Mouse (Mus musculus) intestine, embryonic 15.5 days (tissue): ENCODE measurements around the gene Nr1i3. TPM values are rescaled to one million over a fixed set of nuclear protein-coding genes. Genes with fewer than 3 reads are reported as not detected.

Experiments used
- ATAC-seq: fragments of 200-750 bp; cut with Nextera tagmentation; 2 replicates; pipeline ENCODE4 v1.8.0; 2017; ENCODE audit warnings: moderate TSS enrichment, moderate library complexity
- H3K27ac ChIP-seq: fragments of 300-500 bp; sonication (generic); 2 replicates; pipeline ENCODE4 v1.5.1; 2015; ENCODE audit warnings: mild to moderate bottlenecking, inconsistent platforms
- H3K27me3 ChIP-seq: fragments of 300-500 bp; sonication (generic); replicated peaks from 2 replicates; pipeline ENCODE4 v1.6.1; 2015; ENCODE audit warnings: inconsistent platforms
- H3K36me3 ChIP-seq: fragments of 300-500 bp; sonication (generic); 2 replicates; pipeline ENCODE4 v1.6.1; 2015; ENCODE audit warnings: inconsistent platforms
- H3K4me1 ChIP-seq: fragments of 300-500 bp; sonication (generic); replicated peaks from 2 replicates; pipeline ENCODE4 v1.6.1; 2015; ENCODE audit warnings: inconsistent platforms
- H3K4me2 ChIP-seq: fragments of 300-500 bp; sonication (generic); replicated peaks from 2 replicates; pipeline ENCODE4 v1.6.1; 2015; ENCODE audit warnings: mild to moderate bottlenecking, inconsistent platforms
- H3K4me3 ChIP-seq: fragments of 300-500 bp; sonication (generic); replicated peaks from 2 replicates; pipeline ENCODE4 v1.5.1; 2015; ENCODE audit warnings: inconsistent platforms
- H3K9ac ChIP-seq: fragments of 300-500 bp; sonication (generic); 2 replicates; pipeline ENCODE4 v1.6.1; 2015; ENCODE audit warnings: inconsistent platforms
- H3K9me3 ChIP-seq: fragments of 300-500 bp; sonication (generic); 2 replicates; pipeline ENCODE4 v1.6.1; 2016; ENCODE audit warnings: inconsistent platforms
- WGBS: fragments of 180-500 bp; shearing (Covaris S2); methylation state at CpG from one replicate; pipeline ENCODE4 v1.1.7; 2015; 5-methylcytosine and 5-hydroxymethylcytosine counted together
- polyA plus RNA-seq: library from polyadenylated mRNA; unstranded; fragments of >200 nt; fragmentation: Nextera tagmentation; extraction: Ambion mirVana; gene quantifications from 2 replicates; pipeline ENCODE4 v1.2.1, GENCODE M21; 2015

Nr1i3 gene
- 9.2 and 10.5 TPM in 2 replicates for polyA plus RNA-seq

DNA sequence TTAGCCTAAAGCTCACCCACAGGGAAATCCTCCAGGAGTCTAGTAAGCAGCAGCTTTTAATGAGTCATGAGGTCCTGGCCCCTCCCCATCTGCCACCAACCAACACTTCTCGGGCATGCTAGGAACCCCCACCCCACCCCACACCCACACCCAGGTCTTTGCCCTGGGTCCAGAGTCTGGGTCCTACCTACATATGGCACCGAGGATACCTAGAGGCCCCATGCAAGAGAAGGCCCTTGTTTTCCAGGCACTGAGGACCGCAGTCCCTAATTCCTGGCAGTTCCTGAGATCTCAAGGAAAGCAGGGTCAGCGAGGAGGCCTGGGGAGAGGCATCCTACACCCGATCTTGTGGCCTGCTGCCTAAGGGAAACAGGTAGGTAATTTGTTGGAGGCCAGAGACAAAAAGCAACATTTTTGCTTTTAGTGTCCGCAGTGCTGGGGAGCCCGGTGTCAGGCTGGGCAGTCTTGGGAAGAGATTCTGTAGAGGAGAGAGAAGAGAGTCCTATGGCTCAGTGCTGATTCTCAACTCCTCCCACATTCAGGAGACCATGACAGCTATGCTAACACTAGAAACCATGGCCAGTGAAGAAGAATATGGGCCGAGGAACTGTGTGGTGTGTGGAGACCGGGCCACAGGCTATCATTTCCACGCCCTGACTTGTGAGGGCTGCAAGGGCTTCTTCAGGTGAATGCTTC lies at the start of gene Nr1i3:
Gene Nr1i3, plus strand, starts transcription at position 170 of the 696 bp plus-strand sequence.
- 69% methylated on average over 10 of the region's 10 CpGs for WGBS
- Histone ChIP-seq H3K9me3 (no peaks in the 10 kb centered on the region), H3K36me3 (no peaks in the 10 kb centered on the region; the same call in 1 of the 2 replicates), H3K4me2 (peak within 1 kb of the TSS; percentile 32), H3K27ac (peak within 1 kb of the TSS; percentile 28), H3K9ac (0 out of 2 replicates have a peak within 1 kb of the TSS, but pooled peaks have one; percentile 1), H3K27me3 (no peaks in the 10 kb centered on the region), H3K4me3 (0 out of 2 replicates have a peak within 1 kb of the TSS, but pooled peaks have one; percentile 0), H3K4me1 (0 out of 2 replicates have a peak, but pooled peaks cover 2% of the 10 kb centered on the region)
- peak; percentile 96 for ATAC-seq

- no peak for ATAC-seq
- H3K4me3 ChIP-seq: no peak overlapping the region
- H3K36me3 ChIP-seq: no peaks in the 10 kb centered on the region
- H3K9ac ChIP-seq: no peak overlapping the region
- H3K4me2 ChIP-seq: no peak overlapping the region
- no peak overlapping the region for H3K27ac ChIP-seq
- H3K4me1 ChIP-seq: peaks cover 8% of the 10 kb centered on the region; the same call in 1 of the 2 replicates
- no peaks in the 10 kb centered on the region for H3K9me3 ChIP-seq
- 44% methylated on average over 3 of the region's 3 CpGs for WGBS
- H3K27me3 ChIP-seq: no peaks in the 10 kb centered on the region
Measured at GRCm38 (mm10) chr1:171164258-171164657, 49.5 kb upstream of the Nr1i3 start.

GRCm38 (mm10) chr1:171165629-171166345 lies 48.0 kb upstream of the Nr1i3 start:
- no peak overlapping the region for H3K4me2 ChIP-seq
- no peak overlapping the region for H3K4me3 ChIP-seq
- H3K36me3 ChIP-seq: no peaks in the 10 kb centered on the region
- H3K27me3 ChIP-seq: no peaks in the 10 kb centered on the region
- WGBS: 44% methylated on average over 5 of the region's 5 CpGs
- H3K9ac ChIP-seq: no peak overlapping the region
- H3K9me3 ChIP-seq: no peaks in the 10 kb centered on the region
- H3K4me1 ChIP-seq: no peaks in the 10 kb centered on the region
- no peak overlapping the region for H3K27ac ChIP-seq
- ATAC-seq: peak; percentile 44; the same call in 1 of the 2 replicates

DNA sequence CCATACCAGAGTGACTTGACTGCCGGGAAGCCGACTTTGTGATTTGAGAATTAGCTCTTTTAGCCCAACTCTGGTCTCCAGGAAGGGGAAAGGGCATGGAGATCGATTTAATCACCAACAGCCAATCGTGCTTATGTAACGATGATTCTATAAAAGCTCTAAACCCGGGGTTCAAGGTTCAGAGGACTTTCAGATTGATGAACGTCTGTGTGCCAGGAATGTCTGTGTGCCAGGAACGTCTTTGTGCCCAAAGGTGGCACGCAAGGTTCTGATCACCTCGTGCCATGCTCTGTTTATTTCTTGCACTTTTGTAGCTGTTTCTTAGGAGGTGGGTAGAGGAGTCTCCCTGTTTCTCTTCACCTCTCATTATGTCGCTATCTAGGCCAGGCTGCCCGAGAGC lies 44.9 kb upstream of the Nr1i3 start:
- Histone ChIP-seq H3K9ac (no peak overlapping the region), H3K27me3 (no peaks in the 10 kb centered on the region), H3K4me2 (no peak overlapping the region), H3K36me3 (no peaks in the 10 kb centered on the region), H3K9me3 (no peaks in the 10 kb centered on the region), H3K27ac (no peak overlapping the region), H3K4me1 (no peaks in the 10 kb centered on the region), H3K4me3 (no peak overlapping the region)
- WGBS: 88% methylated on average over 12 of the region's 12 CpGs
- no peak for ATAC-seq

GRCm38 (mm10) chr1:171169913-171170312 lies 43.9 kb upstream of the Nr1i3 start:
- 23% methylated on average over 3 of the region's 3 CpGs for WGBS
- no peaks in the 10 kb centered on the region for H3K36me3 ChIP-seq
- peak; percentile 57 for ATAC-seq
- no peaks in the 10 kb centered on the region for H3K4me1 ChIP-seq
- H3K4me3 ChIP-seq: no peak overlapping the region
- no peaks in the 10 kb centered on the region for H3K27me3 ChIP-seq
- no peak overlapping the region for H3K9ac ChIP-seq
- no peaks in the 10 kb centered on the region for H3K9me3 ChIP-seq
- H3K27ac ChIP-seq: 0 out of 2 replicates have a peak overlapping the region, but pooled peaks have one; percentile 10
- no peak overlapping the region for H3K4me2 ChIP-seq

- Histone ChIP-seq H3K27me3 (no peaks in the 10 kb centered on the region), H3K4me3 (no peak overlapping the region), H3K9me3 (no peaks in the 10 kb centered on the region), H3K4me1 (no peaks in the 10 kb centered on the region), H3K9ac (no peak overlapping the region), H3K36me3 (no peaks in the 10 kb centered on the region), H3K27ac (no peak overlapping the region), H3K4me2 (no peak overlapping the region)
- peak; percentile 56; the same call in 1 of the 2 replicates for ATAC-seq
- 49% methylated on average over 3 of the region's 3 CpGs for WGBS
Measured at GRCm38 (mm10) chr1:171171138-171171537, 42.6 kb upstream of the Nr1i3 start.

DNA sequence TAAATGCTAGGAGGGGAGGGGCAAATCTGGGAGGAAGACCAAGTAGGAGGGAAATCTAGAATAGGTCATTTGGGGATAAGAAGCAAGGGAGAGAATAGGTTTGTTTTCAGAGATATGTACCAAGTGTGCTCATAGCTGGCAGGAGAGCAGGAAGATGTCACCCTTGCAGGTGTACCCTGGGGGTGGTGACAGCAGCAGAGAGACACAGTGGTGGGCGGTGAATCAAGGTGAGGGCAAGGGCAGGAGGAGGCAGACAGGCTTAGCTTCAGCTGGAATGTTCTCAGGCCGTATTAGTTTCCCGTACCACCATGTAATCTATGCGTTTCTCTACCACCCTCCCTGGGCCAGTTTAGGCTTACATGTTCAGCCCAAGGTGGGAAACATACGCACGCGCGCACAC lies 41.0 kb upstream of the Nr1i3 start:
- H3K9ac ChIP-seq: no peak overlapping the region
- WGBS: 97% methylated on average over 8 of the region's 8 CpGs
- H3K27me3 ChIP-seq: no peaks in the 10 kb centered on the region
- H3K4me1 ChIP-seq: no peaks in the 10 kb centered on the region
- H3K27ac ChIP-seq: no peak overlapping the region
- no peaks in the 10 kb centered on the region for H3K9me3 ChIP-seq
- no peak overlapping the region for H3K4me3 ChIP-seq
- no peaks in the 10 kb centered on the region for H3K36me3 ChIP-seq
- H3K4me2 ChIP-seq: no peak overlapping the region
- no peak for ATAC-seq

GRCm38 (mm10) chr1:171179487-171180171 lies 34.1 kb upstream of the Nr1i3 start:
- no peak overlapping the region for H3K27ac ChIP-seq
- 64% methylated on average over 5 of the region's 5 CpGs for WGBS
- no peak overlapping the region for H3K4me2 ChIP-seq
- H3K9ac ChIP-seq: no peak overlapping the region
- ATAC-seq: no peak
- H3K4me3 ChIP-seq: no peak overlapping the region
- H3K4me1 ChIP-seq: 0 out of 2 replicates have a peak, but pooled peaks cover 6% of the 10 kb centered on the region
- no peaks in the 10 kb centered on the region for H3K9me3 ChIP-seq
- H3K27me3 ChIP-seq: no peaks in the 10 kb centered on the region
- no peaks in the 10 kb centered on the region for H3K36me3 ChIP-seq

DNA sequence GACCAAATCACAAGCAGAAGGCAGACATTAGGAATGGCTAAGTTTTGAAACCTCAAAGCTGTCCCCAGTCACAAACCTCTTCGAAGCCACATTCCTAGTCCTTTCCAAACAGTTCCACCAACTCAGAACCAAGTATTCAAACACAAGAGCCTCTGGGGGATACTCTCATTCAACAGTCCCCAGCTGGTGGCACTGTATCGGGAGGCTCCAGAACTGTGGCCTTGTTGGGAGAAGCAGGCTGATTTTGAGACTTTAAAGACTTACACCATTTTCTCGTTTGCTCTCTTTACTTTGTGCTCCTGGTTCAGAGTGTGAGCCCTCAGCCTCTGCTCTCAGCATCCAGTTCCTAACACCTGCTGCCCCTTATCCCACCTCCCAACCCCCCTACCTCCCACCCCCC lies 30.7 kb upstream of the Nr1i3 start:
- no peaks in the 10 kb centered on the region for H3K36me3 ChIP-seq
- ATAC-seq: no peak
- no peak overlapping the region for H3K4me2 ChIP-seq
- WGBS: 75% methylated on average over 3 of the region's 3 CpGs
- H3K4me3 ChIP-seq: no peak overlapping the region
- peaks cover 11% of the 10 kb centered on the region; the same call in 1 of the 2 replicates for H3K4me1 ChIP-seq
- H3K9ac ChIP-seq: no peak overlapping the region
- H3K27ac ChIP-seq: no peak overlapping the region
- H3K27me3 ChIP-seq: no peaks in the 10 kb centered on the region
- H3K9me3 ChIP-seq: no peaks in the 10 kb centered on the region

DNA sequence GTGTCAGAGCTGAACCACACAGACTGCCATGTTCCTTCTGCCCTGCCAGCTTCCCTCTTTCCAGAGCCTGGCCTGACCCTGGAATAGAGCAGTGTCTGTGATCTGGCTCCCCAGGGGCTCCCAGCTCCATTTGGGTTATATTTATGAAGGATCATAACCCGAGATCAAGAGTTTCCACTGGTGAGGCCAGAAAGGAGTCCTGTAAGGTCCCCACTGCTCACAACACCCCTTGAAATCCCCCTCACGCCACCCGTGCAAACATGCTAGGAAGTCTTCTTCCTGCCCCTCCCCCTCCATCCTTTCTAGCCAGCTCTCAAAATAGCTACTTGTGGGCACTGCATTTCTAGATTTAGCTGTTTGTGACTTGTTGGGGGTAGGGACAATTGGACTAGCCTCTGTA lies 30.1 kb upstream of the Nr1i3 start:
- 58% methylated on average over 3 of the region's 3 CpGs for WGBS
- no peak overlapping the region for H3K4me2 ChIP-seq
- H3K27me3 ChIP-seq: no peaks in the 10 kb centered on the region
- H3K4me1 ChIP-seq: peaks cover 14% of the 10 kb centered on the region; the same call in 1 of the 2 replicates
- H3K36me3 ChIP-seq: no peaks in the 10 kb centered on the region
- H3K27ac ChIP-seq: no peak overlapping the region
- no peak overlapping the region for H3K4me3 ChIP-seq
- H3K9ac ChIP-seq: no peak overlapping the region
- no peak for ATAC-seq
- no peaks in the 10 kb centered on the region for H3K9me3 ChIP-seq

DNA sequence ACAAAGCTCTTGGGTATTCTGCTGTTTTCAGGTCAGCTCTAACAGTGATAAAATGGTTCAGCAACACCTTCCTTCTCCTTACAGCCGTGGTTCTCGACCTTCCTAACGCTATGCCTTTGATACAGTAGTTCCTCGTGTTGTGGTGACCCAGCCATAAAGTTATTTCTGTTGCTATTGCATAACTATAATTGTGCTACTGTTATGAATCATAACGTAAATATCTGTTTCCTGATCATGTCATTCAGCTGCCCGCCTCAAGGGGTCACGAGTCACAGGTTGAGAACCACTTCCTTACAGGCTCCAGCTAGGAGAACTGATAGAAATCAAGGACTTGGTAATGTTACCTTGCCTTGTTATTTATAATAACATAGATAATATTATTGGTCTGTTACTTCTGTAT lies 29.5 kb upstream of the Nr1i3 start:
- Histone ChIP-seq H3K4me2 (no peak overlapping the region), H3K9me3 (no peaks in the 10 kb centered on the region), H3K27ac (no peak overlapping the region), H3K4me1 (peaks cover 20% of the 10 kb centered on the region), H3K4me3 (no peak overlapping the region), H3K9ac (no peak overlapping the region), H3K27me3 (no peaks in the 10 kb centered on the region), H3K36me3 (no peaks in the 10 kb centered on the region)
- peak; percentile 86 for ATAC-seq
- 45% methylated on average over 7 of the region's 7 CpGs for WGBS

DNA sequence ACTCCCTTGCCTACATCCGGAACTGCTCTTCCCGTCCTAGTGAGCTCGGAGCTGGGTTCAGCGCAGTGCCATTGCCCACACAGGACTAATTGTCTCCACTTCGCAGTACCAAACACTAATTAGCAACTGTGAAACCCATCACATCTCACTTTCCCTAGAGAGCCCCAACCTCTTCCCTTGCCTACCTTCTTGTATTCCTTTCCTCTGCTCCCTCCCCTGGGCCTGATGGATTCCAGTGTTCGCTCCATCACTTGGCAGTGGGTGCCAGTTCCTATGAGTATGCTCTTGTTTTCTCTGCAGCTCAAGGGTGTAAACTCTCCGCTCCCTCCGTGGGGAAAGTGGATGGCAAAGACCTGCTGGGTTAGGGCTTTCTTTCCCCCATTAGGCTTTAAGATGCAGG lies 28.1 kb upstream of the Nr1i3 start:
- peaks cover 26% of the 10 kb centered on the region for H3K4me1 ChIP-seq
- no peak overlapping the region for H3K9ac ChIP-seq
- H3K27ac ChIP-seq: no peak overlapping the region
- H3K36me3 ChIP-seq: no peaks in the 10 kb centered on the region
- no peak overlapping the region for H3K4me2 ChIP-seq
- no peak overlapping the region for H3K4me3 ChIP-seq
- H3K9me3 ChIP-seq: no peaks in the 10 kb centered on the region
- H3K27me3 ChIP-seq: no peaks in the 10 kb centered on the region
- WGBS: 63% methylated on average over 8 of the region's 8 CpGs
- no peak for ATAC-seq
